Mouse (Mus musculus) midbrain, embryonic 11.5 days (tissue): ENCODE data around the gene Zfhx3. TPM values are rescaled to one million over a fixed set of nuclear protein-coding genes. Genes with fewer than 3 reads are reported as not detected.
A peak's percentile ranks its signal among the peaks of the same experiment; 100 is the strongest.

Source experiments
- ATAC-seq: fragments of 200-750 bp; cut with Nextera tagmentation; 2 replicates; pipeline ENCODE4 v1.8.0; 2017; ENCODE audit warnings: moderate TSS enrichment, moderate library complexity; ENCODE audit not compliant: low FRiP score
- DNase-seq: peaks from one replicate; pipeline ENCODE4 v3.0.0; 2015; ENCODE audit warnings: low spot score; ENCODE audit errors: missing footprints
- H3K27ac ChIP-seq: fragments of 300-500 bp; sonication (generic); 2 replicates; pipeline ENCODE4 v1.5.1; 2014; ENCODE audit warnings: low read depth, low read length
- H3K27me3 ChIP-seq: fragments of 300-500 bp; sonication (generic); 2 replicates; pipeline ENCODE4 v1.6.1; 2014; ENCODE audit warnings: mild to moderate bottlenecking, low read length, moderate library complexity, mixed read lengths; ENCODE audit not compliant: control insufficient read depth, insufficient read depth
- H3K36me3 ChIP-seq: fragments of 300-500 bp; sonication (generic); 2 replicates; pipeline ENCODE4 v1.6.1; 2014; ENCODE audit warnings: mild to moderate bottlenecking, low read length, moderate library complexity, mixed read lengths; ENCODE audit not compliant: control insufficient read depth, insufficient read depth
- H3K4me1 ChIP-seq: fragments of 300-500 bp; sonication (generic); 2 replicates; pipeline ENCODE4 v1.6.1; 2014; ENCODE audit warnings: low read length; ENCODE audit not compliant: control insufficient read depth, insufficient read depth
- H3K4me2 ChIP-seq: fragments of 300-500 bp; sonication (generic); 2 replicates; pipeline ENCODE4 v1.6.1; 2014; ENCODE audit warnings: mild to moderate bottlenecking, moderate library complexity
- H3K4me3 ChIP-seq: fragments of 300-500 bp; sonication (generic); 2 replicates; pipeline ENCODE4 v1.5.1; 2014; ENCODE audit warnings: low read depth, low read length
- H3K9ac ChIP-seq: fragments of 300-500 bp; sonication (generic); 2 replicates; pipeline ENCODE4 v1.6.1; 2014; ENCODE audit warnings: low read length
- H3K9me3 ChIP-seq: fragments of 300-500 bp; sonication (generic); 2 replicates; pipeline ENCODE4 v1.6.1; 2016; ENCODE audit warnings: low read length; ENCODE audit not compliant: control insufficient read depth
- WGBS: fragments of 180-500 bp; shearing (Covaris S2); extraction: QIAGEN DNeasy Blood & Tissue Kit; methylation state at CpG from one replicate; pipeline ENCODE4 v1.1.7; 2014; 5-methylcytosine and 5-hydroxymethylcytosine counted together
- polyA plus RNA-seq: library from polyadenylated mRNA; unstranded; fragments of >200 nt; fragmentation: Nextera tagmentation; extraction: Ambion mirVana; gene quantifications from 2 replicates; pipeline ENCODE4 v1.2.1, GENCODE M21; 2014

Zfhx3 gene
- polyA plus RNA-seq, 1 experiment from 2014 or later = 23.4 TPM

DNA sequence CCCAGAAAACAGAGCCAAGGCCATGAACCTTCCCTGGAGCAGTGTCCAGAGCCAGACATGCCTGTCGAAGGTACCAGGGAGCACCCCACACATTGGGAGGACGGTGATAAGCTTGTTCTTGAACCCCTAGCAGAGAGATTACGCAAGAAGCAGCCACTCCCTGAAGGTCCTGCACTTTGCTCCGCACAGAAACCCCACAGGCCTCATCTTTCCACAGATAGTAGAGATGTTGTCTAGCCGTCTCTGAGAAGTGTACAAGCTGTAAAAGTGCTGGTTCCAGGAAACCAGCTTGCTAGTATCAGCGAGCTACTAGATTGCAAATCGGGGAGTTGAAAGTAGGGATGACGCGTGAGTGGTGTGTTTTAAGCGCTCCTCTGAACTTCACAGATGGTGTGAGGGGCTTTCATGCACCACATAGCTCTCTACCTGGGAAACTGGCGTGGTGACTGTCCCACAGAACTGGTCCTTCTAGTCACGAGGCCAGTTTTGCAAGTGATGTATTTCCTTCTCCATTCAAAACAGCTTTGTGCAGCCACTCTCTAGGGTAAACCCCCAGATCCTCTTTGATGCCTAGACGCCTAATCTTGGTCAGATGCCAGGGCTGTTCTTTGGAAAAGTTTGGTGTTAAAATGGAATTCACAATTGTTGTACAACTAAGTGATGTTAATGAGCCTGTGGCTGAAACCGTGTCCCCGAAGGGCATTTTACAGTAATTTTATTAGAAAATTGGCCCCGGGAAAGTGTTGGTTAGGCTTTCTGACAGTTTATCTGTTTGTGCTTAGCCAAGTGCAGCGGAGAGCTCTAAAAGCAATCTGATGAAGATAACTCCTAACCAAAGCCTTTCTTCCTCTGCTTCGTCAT, 993.6 kb downstream of the Zfhx3 start:
- Histone ChIP-seq H3K9ac (no peak overlapping the region), H3K4me2 (no peak overlapping the region), H3K36me3 (peaks cover 6% of the 10 kb centered on the region), H3K4me3 (no peak overlapping the region), H3K27ac (no peak overlapping the region; the same call in 1 of the 2 replicates), H3K4me1 (peaks cover 7% of the 10 kb centered on the region), H3K27me3 (no peaks in the 10 kb centered on the region), H3K9me3 (peaks cover 3% of the 10 kb centered on the region; the same call in 1 of the 2 replicates)
- WGBS = 85% methylated on average over 18 of the region's 18 CpGs
- DNase-seq (no peak), ATAC-seq (no peak)

DNA sequence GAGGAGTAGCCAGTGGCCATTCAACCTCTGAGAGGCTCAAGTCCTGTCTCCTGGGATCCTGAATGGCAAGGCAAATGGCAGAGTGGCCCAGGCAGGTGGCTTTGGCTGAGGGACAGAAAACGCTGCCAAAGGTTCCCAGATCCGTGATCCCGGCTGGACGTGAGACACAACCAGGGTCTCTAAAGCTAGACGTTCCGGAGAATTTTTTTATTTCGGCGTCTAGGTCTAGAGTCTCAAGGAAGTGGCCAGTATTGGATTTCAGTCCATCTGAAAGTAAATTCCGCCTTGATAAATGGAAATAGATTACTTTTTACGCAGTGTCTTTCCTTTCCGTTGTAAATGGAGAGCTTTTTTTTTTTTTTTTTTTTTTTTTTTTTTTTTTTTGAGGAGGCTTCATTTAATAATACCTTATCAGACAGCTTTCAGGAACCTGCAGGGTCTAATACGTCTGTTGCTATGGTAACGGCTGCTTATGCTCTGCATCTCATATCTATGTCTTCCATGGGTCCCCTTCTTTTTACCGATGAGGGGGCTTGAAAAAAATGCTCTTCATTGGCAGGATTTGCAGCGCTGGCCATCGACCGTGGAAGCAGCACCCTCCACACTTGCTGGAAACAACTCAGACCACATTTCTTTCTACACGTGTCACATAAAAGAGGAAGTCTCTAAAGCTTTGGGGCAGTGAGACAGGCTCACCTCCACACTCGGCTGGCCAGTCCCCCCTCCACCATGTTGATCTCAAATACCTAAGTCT, 994.4 kb downstream of the Zfhx3 start:
- WGBS = 82% methylated on average over 19 of the region's 19 CpGs
- no peak overlapping the region for H3K4me2 ChIP-seq
- H3K4me1 ChIP-seq = peaks cover 9% of the 10 kb centered on the region
- H3K4me3 ChIP-seq = no peak overlapping the region
- DNase-seq (no peak), ATAC-seq (no peak)
- no peak overlapping the region for H3K27ac ChIP-seq
- H3K9me3 ChIP-seq = peaks cover 3% of the 10 kb centered on the region; the same call in 1 of the 2 replicates
- H3K27me3 ChIP-seq = no peaks in the 10 kb centered on the region
- H3K9ac ChIP-seq = no peak overlapping the region
- peaks cover 6% of the 10 kb centered on the region for H3K36me3 ChIP-seq

GRCm38 (mm10) chr8:108937904-108938455, 995.5 kb downstream of the Zfhx3 start:
- no peak for ATAC-seq
- H3K4me2 ChIP-seq = no peak overlapping the region
- H3K4me1 ChIP-seq = peaks cover 7% of the 10 kb centered on the region
- WGBS = 80% methylated on average over 8 of the region's 8 CpGs
- no peak overlapping the region for H3K9ac ChIP-seq
- H3K36me3 ChIP-seq = peaks cover 6% of the 10 kb centered on the region
- no peak overlapping the region for H3K4me3 ChIP-seq
- peaks cover 3% of the 10 kb centered on the region; the same call in 1 of the 2 replicates for H3K9me3 ChIP-seq
- H3K27ac ChIP-seq = no peak overlapping the region
- no peak for DNase-seq
- no peaks in the 10 kb centered on the region for H3K27me3 ChIP-seq

- H3K4me2 ChIP-seq = no peak overlapping the region
- peaks cover 22% of the 10 kb centered on the region for H3K4me1 ChIP-seq
- DNase-seq = no peak
- peaks cover 3% of the 10 kb centered on the region; the same call in 1 of the 2 replicates for H3K9me3 ChIP-seq
- no peak for ATAC-seq
- H3K4me3 ChIP-seq = no peak overlapping the region
- H3K27me3 ChIP-seq = no peaks in the 10 kb centered on the region
- WGBS = 69% methylated on average over 8 of the region's 8 CpGs
- H3K36me3 ChIP-seq = peaks cover 26% of the 10 kb centered on the region
- no peak overlapping the region for H3K9ac ChIP-seq
- peak overlapping the region; percentile 45 for H3K27ac ChIP-seq
Measured at GRCm38 (mm10) chr8:108942686-108943085, 1000.2 kb downstream of the Zfhx3 start.

DNA sequence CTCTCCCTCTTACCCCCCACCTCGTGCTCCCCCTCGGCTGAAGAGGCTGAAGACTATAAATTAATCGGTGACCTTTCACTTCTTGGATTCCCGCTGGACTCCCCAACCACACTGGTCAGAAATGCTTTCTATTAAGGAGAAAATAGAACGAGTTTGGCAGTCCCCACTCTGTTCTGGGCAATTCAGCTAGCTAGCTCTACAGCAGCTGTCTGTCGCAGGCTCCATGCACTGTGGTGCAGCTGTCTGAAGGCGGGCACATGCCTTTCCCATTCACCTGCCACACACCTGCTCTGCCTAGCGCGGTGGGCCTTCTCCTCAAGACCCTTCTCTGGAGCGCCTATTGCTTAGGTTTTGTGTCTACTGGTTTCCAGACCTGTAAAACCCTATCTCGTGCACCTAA, 1000.7 kb downstream of the Zfhx3 start:
- peaks cover 31% of the 10 kb centered on the region for H3K36me3 ChIP-seq
- no peak overlapping the region; the same call in 1 of the 2 replicates for H3K27ac ChIP-seq
- ATAC-seq (0 out of 2 replicates have a peak, but pooled peaks have one; percentile 44), DNase-seq (no peak)
- H3K27me3 ChIP-seq = no peaks in the 10 kb centered on the region
- 81% methylated on average over 11 of the region's 11 CpGs for WGBS
- peaks cover 22% of the 10 kb centered on the region for H3K4me1 ChIP-seq
- H3K9ac ChIP-seq = no peak overlapping the region
- H3K4me3 ChIP-seq = no peak overlapping the region
- no peak overlapping the region for H3K4me2 ChIP-seq
- H3K9me3 ChIP-seq = peaks cover 3% of the 10 kb centered on the region; the same call in 1 of the 2 replicates

GRCm38 (mm10) chr8:108944312-108944711, 1001.9 kb downstream of the Zfhx3 start:
- Histone ChIP-seq H3K9me3 (peaks cover 9% of the 10 kb centered on the region), H3K4me3 (no peak overlapping the region), H3K4me1 (peaks cover 22% of the 10 kb centered on the region), H3K27me3 (no peaks in the 10 kb centered on the region), H3K9ac (peak overlapping the region; percentile 38), H3K4me2 (no peak overlapping the region), H3K36me3 (peaks cover 43% of the 10 kb centered on the region), H3K27ac (peak overlapping the region; percentile 59)
- DNase-seq = no peak
- 38% methylated on average over 13 of the region's 13 CpGs for WGBS
- peak; percentile 35; the same call in 1 of the 2 replicates for ATAC-seq

DNA sequence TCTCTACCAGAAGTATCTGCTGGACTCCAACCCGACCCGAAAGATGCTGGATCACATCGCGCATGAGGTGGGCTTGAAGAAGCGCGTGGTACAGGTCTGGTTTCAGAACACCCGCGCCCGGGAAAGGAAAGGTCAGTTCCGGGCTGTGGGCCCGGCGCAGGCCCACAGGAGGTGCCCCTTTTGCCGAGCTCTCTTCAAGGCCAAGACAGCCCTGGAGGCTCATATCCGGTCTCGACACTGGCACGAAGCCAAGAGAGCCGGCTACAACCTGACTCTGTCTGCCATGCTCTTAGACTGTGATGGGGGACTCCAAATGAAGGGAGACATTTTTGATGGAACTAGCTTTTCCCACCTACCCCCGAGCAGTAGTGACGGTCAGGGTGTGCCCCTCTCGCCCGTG, 1007.9 kb downstream of the Zfhx3 start:
- ATAC-seq (no peak), DNase-seq (no peak)
- 98% methylated on average over 21 of the region's 21 CpGs for WGBS
- H3K27ac ChIP-seq = no peak overlapping the region
- peaks cover 25% of the 10 kb centered on the region for H3K9me3 ChIP-seq
- no peak overlapping the region for H3K9ac ChIP-seq
- no peaks in the 10 kb centered on the region for H3K27me3 ChIP-seq
- H3K4me1 ChIP-seq = no peaks in the 10 kb centered on the region
- H3K4me2 ChIP-seq = no peak overlapping the region
- H3K4me3 ChIP-seq = no peak overlapping the region
- peaks cover 75% of the 10 kb centered on the region for H3K36me3 ChIP-seq

DNA sequence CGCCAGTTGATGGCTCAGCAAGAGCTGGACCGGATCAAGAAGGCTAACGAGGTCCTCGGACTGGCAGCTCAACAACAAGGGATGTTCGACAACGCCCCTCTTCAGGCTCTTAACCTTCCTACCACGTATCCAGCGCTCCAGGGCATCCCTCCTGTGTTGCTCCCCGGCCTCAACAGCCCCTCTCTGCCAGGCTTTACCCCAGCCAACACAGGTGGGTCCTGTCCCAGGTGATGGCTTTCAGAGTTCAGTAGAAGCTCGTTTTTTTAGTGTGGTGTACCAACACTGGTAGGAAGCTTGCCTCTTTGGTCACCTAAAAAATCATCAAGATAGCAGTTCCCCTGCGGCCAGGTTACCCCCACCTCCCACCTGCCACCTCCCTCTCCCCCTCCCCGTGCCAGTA, 1009.1 kb downstream of the Zfhx3 start:
- ATAC-seq (no peak), DNase-seq (no peak)
- no peak overlapping the region for H3K4me2 ChIP-seq
- H3K9me3 ChIP-seq = peaks cover 28% of the 10 kb centered on the region
- no peak overlapping the region for H3K4me3 ChIP-seq
- H3K36me3 ChIP-seq = peaks cover 76% of the 10 kb centered on the region
- WGBS = 94% methylated on average over 12 of the region's 12 CpGs
- H3K27ac ChIP-seq = no peak overlapping the region
- no peaks in the 10 kb centered on the region for H3K27me3 ChIP-seq
- H3K9ac ChIP-seq = no peak overlapping the region
- H3K4me1 ChIP-seq = no peaks in the 10 kb centered on the region
